Mouse (Mus musculus): ENCODE data around the gene Myb. TPM values are rescaled to one million over a fixed set of nuclear protein-coding genes. Genes with fewer than 3 reads are reported as not detected.

Myb gene
- total RNA-seq, 1 experiment from 2014 or later, result 10.8 TPM

DNA sequence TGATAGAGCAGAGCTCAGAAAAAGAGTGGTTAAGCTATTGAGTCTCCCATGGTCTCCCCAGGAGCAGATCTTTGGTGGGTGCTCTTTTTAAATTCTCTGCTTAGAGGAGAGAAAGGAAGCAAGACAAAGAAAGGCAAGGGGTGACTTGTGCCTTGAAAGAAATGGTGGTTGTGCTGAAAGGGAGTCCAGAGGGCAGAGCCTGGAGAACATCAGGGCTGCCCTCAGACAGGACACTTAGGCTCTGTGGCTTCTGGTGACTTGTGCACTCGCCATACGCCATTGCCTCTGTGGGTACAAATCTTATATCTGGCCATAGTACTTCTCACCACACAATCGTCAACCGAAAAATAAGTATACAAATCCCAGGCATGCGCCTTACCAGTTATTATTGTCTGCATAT is 67.5 kb downstream of the Myb start:
- ATAC-seq (ENCODE audit: extremely low read depth, insufficient number of reproducible peaks, low FRiP score, poor library complexity, severe bottlenecking), result no peak

DNA sequence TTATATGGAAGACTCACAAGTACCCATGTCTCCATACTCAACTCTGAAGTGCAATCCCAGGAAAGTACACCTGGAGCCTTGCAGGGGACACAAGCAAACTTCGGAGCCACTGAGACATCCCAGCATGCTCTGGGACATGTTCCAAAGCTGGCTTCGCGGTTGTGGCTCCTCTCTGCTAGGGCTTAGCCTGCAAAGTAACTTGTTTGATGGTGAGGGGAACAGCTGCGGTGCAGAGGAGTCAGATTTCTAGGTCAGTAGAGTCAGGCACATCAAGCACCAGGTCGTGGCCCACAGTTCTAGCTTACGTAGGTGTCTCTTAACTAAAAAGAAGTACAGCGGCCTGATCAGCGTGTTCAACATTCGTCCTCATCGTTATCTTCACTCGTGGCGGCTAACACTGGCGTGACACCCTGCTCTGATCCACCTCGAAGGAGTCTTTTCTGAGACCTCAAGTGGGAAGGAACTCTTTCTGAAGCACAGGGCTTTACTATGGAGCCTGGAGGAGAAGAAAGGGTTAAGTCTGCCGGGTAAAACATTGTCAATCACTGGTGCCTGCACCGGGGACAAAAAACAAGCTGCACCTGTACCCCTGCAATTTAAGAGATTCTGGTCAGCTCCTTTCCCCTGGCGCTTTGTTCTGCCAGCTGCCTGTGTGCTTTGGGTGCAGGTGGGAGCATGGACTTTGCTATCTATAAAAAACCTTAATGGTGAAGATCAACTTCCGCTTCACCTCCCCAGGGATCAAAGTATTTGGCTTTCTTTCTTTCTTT is 68.1 kb downstream of the Myb start:
- no peak for ATAC-seq (ENCODE audit: extremely low read depth, insufficient number of reproducible peaks, low FRiP score, poor library complexity, severe bottlenecking)

DNA sequence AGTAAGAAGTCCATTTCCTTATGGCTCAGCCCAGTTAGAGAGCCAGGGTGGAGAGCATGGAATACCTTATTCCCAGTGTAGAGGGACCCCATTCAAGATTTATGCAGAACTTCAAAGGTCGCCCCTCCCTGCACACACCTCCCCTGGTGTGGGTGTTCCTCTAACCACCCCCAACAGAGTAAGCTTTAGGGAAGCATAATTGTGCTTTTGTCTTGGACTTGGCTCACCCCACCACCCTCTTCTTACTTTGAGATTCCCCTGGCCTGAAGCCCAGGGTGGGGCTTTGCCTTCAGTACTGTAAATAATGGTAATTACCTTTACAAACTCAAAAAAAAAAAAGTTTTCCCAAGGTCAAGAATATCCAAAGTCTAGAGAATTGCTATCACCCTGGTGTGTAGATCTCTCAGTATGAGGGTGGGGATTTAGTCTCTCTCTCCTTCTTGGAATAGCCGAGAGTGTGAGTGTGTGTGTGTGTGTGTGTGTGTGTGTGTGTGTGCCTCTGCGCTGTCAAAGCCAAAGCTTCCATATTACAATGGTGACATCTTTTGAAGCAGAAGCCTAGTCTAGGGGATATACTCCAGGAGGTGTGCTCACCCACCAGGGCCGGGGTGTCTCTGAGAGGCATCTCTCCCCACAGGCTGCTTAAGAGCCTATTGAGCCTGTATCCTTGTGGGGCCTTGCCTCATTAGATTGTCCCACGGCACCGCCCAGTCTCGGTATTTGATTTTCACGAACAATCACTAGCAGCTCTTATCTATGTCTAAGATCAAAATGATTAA is 69.7 kb downstream of the Myb start:
- ATAC-seq (ENCODE audit: extremely low read depth, insufficient number of reproducible peaks, low FRiP score, poor library complexity, severe bottlenecking), result no peak

DNA sequence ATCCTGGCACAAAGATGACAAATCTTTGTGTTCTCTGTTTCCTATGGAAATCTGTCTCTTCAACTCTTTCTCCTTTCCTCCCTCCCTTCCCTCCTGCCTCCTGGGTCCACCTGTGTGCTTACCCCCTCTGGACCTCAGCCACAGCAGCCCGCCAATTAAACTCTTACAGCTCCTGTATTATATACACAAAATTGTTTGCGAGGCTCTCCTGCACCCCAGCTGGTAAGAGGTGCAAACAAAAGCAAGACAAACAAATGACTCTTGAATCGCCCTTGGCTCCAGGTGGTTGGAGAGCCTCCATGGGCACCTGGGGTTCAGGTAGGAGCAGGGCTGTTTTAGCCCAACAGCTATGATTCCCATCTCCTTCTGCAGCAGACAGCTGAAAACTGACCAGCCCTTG is 71.2 kb downstream of the Myb start:
- no peak for ATAC-seq (ENCODE audit: extremely low read depth, insufficient number of reproducible peaks, low FRiP score, poor library complexity, severe bottlenecking)

DNA sequence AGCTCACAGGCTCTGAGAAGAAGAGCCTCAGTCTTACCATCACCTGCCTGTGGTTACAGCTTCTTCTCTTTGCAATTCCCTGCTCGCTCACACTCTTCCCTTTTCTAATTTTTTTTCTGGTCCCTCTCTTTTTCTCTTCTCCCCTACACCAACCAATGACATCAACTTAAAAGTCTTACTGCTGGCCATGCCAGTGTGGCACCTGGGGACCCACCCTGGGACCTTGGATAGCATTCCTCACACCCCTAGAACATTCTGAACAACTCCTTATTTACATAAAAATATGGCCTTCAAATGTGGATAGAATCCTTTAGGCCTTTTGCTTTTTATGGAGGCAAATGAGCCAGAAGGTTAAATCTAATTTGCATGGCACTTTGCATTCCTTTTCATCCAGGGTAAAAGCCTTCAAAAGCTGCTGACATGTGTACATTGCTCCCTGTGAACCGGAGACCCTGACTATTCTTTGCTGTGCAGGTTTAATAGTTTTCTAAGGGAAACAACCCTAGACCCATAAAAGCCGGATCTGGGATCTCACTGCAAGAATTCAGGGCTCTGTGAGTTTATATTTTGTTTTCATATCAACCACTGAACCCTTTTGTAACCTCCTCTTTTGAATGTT is 73.1 kb downstream of the Myb start:
- ATAC-seq (ENCODE audit: extremely low read depth, insufficient number of reproducible peaks, low FRiP score, poor library complexity, severe bottlenecking), result no peak

DNA sequence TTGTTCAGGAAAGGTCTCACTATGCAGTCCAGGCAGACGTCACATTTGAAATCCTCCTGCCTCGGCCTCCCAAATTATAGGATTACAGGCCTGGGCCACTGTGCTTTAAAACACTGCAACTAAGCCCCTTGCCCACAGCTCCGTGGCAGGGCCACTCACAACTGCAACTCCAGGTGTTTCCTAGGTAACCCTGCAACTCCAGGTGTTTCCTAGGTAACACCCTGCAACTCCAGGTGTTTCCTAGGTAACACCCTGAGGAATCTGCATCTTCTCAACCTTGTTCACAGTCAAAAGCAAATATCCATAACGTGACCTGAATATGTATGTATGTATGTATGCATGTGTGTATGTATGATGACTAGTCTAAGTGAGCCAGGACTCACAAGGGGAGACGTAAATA is 75.7 kb downstream of the Myb start:
- ATAC-seq (ENCODE audit: extremely low read depth, insufficient number of reproducible peaks, low FRiP score, poor library complexity, severe bottlenecking), result no peak

DNA sequence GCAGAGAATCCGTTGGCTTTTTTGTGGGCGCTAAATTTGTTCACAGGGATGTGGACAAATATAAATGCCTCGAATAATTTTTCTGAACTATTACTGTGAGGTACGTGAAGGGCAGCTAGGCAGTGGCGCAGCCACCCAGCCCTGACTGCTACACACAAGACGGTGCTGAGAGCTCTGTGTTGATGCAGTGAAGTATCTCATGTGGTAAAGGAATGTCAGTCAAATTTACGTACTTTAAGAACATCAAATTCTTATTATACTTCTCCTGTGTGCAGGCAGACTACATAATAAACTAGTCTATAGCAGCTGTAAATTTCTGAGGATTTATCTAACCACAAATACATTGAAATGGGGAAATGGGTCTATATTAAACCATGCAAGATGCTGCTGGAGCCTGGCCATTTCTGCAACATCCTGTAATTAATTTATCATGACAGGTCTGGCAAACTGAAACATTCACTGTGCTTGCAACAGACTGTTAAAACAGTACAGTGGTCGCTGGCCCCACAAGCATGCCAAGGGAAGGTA is 77.3 kb downstream of the Myb start:
- ATAC-seq (ENCODE audit: extremely low read depth, insufficient number of reproducible peaks, low FRiP score, poor library complexity, severe bottlenecking), result no peak

DNA sequence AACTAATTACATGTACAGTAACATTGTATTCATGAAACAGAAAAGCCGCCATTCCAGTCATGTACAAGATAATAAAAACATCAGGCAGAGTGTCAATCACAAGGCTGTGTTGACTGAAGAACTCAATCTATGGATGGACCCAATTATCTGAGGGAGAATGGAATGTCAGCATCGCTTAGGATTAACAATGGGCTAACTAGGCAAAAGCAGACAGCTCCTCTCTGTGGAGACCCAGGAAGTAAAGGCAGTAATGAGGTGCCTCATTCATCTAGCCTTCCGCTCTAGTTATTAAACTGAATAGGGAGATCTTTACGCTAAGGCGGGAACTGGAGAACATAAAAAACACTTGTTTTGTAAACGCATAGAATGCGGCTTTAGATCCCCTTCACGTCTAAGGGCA is 78.3 kb downstream of the Myb start:
- no peak for ATAC-seq (ENCODE audit: extremely low read depth, insufficient number of reproducible peaks, low FRiP score, poor library complexity, severe bottlenecking)

DNA sequence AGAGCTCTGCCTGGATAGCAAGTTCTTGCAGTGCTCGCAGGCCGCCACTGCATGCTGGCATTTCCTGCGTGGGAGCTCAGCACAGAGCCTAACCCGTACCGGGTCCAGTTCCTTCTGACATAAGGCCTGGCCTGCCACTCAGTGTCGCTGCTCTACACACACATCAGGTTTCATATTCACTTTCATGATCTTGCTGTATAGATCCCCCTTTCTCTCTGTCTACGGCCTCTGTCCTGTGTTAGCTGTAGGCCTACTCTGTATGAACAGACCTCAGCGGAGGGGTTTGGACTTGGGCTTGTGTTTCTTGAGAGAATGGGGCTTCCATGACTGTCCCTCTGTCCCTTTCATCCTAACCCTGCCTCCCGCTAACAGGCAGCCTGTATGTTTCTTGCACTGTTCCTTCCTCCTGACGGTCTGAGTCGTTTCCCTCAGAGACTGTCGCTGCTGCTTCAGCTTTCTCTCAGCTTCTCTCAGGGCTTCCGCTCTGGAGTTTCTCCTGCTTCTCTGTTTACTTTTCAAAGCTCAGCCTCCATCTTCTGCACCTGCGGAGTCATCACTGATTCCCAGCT is 83.5 kb downstream of the Myb start:
- peak; percentile 94 for ATAC-seq (ENCODE audit: extremely low read depth, insufficient number of reproducible peaks, low FRiP score, poor library complexity, severe bottlenecking)

DNA sequence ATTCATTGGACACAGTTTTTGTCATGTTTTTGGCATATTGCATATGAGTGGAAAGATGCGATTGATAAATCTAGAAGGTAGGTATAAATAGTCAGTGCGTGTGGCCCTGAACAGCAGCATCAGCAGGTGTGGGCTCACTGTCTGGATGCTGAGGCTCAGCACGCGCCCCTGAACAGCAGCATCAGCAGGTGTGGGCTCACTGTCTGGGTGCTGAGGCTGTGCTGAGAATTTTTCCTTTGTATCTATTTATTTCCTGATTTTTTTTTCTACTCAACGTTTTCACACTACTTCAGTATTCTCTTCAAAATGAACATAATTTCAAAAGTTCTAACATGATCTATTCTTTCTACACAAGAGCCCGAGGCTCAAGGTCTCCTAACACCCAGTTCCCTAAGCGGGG is 84.1 kb downstream of the Myb start:
- ATAC-seq (ENCODE audit: extremely low read depth, insufficient number of reproducible peaks, low FRiP score, poor library complexity, severe bottlenecking), result no peak

DNA sequence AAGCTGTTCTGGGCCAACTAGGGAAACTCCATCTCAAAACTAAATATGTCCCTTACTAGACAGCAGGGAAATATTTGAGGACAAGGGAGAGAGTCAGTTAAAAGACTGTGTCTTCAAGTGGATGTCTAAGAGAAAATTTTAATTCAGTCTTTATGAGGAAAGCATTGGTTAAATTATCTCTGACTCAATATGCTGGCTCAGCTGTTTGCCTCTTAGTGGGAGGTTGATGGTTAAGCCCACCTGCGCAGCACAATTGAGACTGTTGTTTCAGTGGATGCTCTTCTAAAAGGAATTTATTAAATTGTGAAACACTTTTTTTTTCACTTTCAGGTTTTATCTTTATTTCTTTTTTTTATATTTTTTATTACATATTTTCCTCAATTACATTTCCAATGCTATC is 84.6 kb downstream of the Myb start:
- no peak for ATAC-seq (ENCODE audit: extremely low read depth, insufficient number of reproducible peaks, low FRiP score, poor library complexity, severe bottlenecking)

Other genes with a start within 250 kb of the Myb start
- 9.9 and 15.2 TPM in 2 replicates for gene Ahi1, start 208.4 kb downstream of the Myb start, total RNA-seq (2017)
- gene Hbs1l, start 135.0 kb upstream of the Myb start, total RNA-seq (2017), result 83.7 and 86.6 TPM in 2 replicates
- gene Aldh8a1, start 216.3 kb upstream of the Myb start, total RNA-seq (2017), result 0.12 and 0.23 TPM in 2 replicates